In the genomic region with DNA sequence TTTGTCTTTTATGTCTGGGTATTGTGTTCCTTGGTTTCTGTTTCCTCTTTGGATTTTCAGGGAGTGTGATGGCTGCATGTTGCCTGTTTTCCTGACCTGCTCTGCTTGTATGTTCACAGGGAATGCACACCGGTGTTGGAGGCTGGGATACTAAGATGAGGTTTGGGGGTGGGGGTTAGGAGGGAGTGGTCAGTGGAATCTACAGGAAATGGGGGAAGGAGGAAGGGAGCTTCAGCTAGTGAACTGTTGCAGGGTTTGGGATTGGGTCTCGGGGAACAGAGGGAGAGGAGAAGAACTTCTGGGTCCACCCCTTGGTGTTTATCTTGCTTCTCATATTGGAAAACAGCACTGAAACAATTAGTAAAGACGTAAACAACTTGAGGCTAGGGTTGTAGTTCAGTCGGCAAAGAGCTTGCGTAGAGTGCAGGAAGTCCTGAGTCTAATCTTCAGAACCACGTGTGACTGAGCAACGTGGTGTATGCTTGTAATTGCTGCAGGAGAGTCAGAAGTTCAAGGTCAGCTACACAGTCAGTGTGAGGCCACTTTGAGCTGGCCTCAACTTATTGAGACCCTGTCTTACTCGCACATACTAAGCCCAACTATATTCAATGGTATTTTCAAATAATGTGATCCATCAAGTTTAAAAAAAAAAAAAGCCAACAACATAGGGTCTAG, we compare ENCODE assay signal across 21 mouse cellular contexts. TPM values are rescaled to one million over a fixed set of nuclear protein-coding genes. Genes with fewer than 3 reads are reported as not detected.
A peak's percentile ranks its signal among the peaks of the same experiment; 100 is the strongest.
DNase-seq lines count a peak whose midpoint lies in the region; ATAC-seq and TF ChIP-seq lines count a peak whose summit lies in the region.
"Had no signal": no experiment of that assay in that cellular context is flagged by ENCODE, and none has a peak within 500 bp of the region (broad histone marks: within the 10 kb centered on the region; RNA-seq: fewer than 3 reads in every experiment).

No protein-coding gene starts in this region.

- H3K4me2 ChIP-seq in lung, embryonic 15.5 days = no peak overlapping the region
- H3K4me2 ChIP-seq in lung, postnatal 0 days (replicated peaks; ENCODE audit: low read depth, low read length) = no peak overlapping the region
- no peak overlapping the region for H3K4me2 ChIP-seq in liver, embryonic 11.5 days
- H3K4me2 ChIP-seq: hindbrain, embryonic 12.5 days; kidney, embryonic 15.5 days; midbrain, embryonic 13.5 days; neural tube, embryonic 13.5 days had no signal

- no peaks in the 10 kb centered on the region for H3K36me3 ChIP-seq in lung, embryonic 15.5 days
- no peaks in the 10 kb centered on the region for H3K36me3 ChIP-seq in lung, postnatal 0 days (ENCODE audit: insufficient read depth, low read length)
- H3K36me3 ChIP-seq in small intestine, adult 2 months (ENCODE audit: control insufficient read depth, insufficient read depth, low read length) = no peaks in the 10 kb centered on the region
- no peaks in the 10 kb centered on the region for H3K36me3 ChIP-seq in liver, embryonic 11.5 days (ENCODE audit: control insufficient read depth, insufficient read depth, low read length)
- H3K36me3 ChIP-seq: hindbrain, embryonic 12.5 days; kidney, embryonic 15.5 days; limb, embryonic 10.5 days; midbrain, embryonic 13.5 days; neural tube, embryonic 13.5 days had no signal

- no peak overlapping the region for H3K9ac ChIP-seq in lung, embryonic 15.5 days
- no peak overlapping the region for H3K9ac ChIP-seq in lung, postnatal 0 days (replicated peaks; ENCODE audit: low read depth)
- no peak overlapping the region for H3K9ac ChIP-seq in liver, embryonic 11.5 days (ENCODE audit: low read depth, low read length)
- H3K9ac ChIP-seq: hindbrain, embryonic 12.5 days; kidney, embryonic 15.5 days; midbrain, embryonic 13.5 days; neural tube, embryonic 13.5 days had no signal

- WGBS in lung, embryonic 15.5 days = 61% methylated on average over 8 of the region's 8 CpGs
- 65% methylated on average over 8 of the region's 8 CpGs for WGBS in lung, postnatal 0 days
- 47% methylated on average over 8 of the region's 8 CpGs for WGBS in small intestine, adult 2 months
- WGBS in liver, embryonic 11.5 days = 62% methylated on average over 8 of the region's 8 CpGs

- no peak for DNase-seq in lung, postnatal 0 days (ENCODE audit: low spot score)
- peak; percentile 46 for DNase-seq in induced T-regulatory cell, adult 2 months (ENCODE audit: low read depth)
- no peak for DNase-seq in left cerebral cortex, adult 9 months (ENCODE audit: low spot score in 2 of 2)
- no peak for DNase-seq in spleen, adult 12 weeks (ENCODE audit: low spot score)
- DNase-seq in liver, embryonic 11.5 days (ENCODE audit: low spot score) = no peak
- DNase-seq: adrenal gland, adult 8-10 months; cerebellum, adult 2 months; cerebellum, postnatal 25 days; gastrocnemius, adult 2 months; liver; lung, postnatal 10 days had no signal

- no peaks in the 10 kb centered on the region for H3K27me3 ChIP-seq in lung, embryonic 15.5 days
- no peaks in the 10 kb centered on the region for H3K27me3 ChIP-seq in lung, postnatal 0 days (replicated peaks; ENCODE audit: insufficient read depth, low read length)
- no peaks in the 10 kb centered on the region for H3K27me3 ChIP-seq in small intestine, adult 2 months (ENCODE audit: control insufficient read depth, insufficient read depth, low read length)
- H3K27me3 ChIP-seq in liver, embryonic 11.5 days (replicated peaks; ENCODE audit: control insufficient read depth, insufficient read depth, low read length) = no peaks in the 10 kb centered on the region
- H3K27me3 ChIP-seq: hindbrain, embryonic 12.5 days; kidney, embryonic 15.5 days; midbrain, embryonic 13.5 days; neural tube, embryonic 13.5 days had no signal

- no peaks in the 10 kb centered on the region for H3K9me3 ChIP-seq in lung, embryonic 15.5 days
- H3K9me3 ChIP-seq in lung, postnatal 0 days (ENCODE audit: low read length) = no peaks in the 10 kb centered on the region
- H3K9me3 ChIP-seq in liver, embryonic 11.5 days (ENCODE audit: control insufficient read depth, low read length) = no peaks in the 10 kb centered on the region
- H3K9me3 ChIP-seq: hindbrain, embryonic 12.5 days; kidney, embryonic 15.5 days; limb, embryonic 10.5 days; midbrain, embryonic 13.5 days; neural tube, embryonic 13.5 days had no signal

- no peak for ATAC-seq in lung, embryonic 15.5 days (ENCODE audit: borderline replicate concordance, extremely low read depth, low FRiP score, low TSS enrichment)
- no peak for ATAC-seq in lung, postnatal 0 days
- no peak for ATAC-seq in liver, embryonic 11.5 days (replicated peaks; ENCODE audit: low FRiP score)
- ATAC-seq: activated CD4-positive, CD25-positive, alpha-beta regulatory T cell, adult 4 months; forebrain, embryonic 14.5 days; midbrain, embryonic 13.5 days had no signal

- peak overlapping the region; percentile 77; the same call in 1 of the 2 replicates for H3K27ac ChIP-seq in lung, embryonic 15.5 days
- no peak overlapping the region for H3K27ac ChIP-seq in lung, postnatal 0 days (ENCODE audit: low read length)
- H3K27ac ChIP-seq in small intestine, adult 2 months (ENCODE audit: insufficient read depth, low read depth, low read length) = peak overlapping the region; percentile 90; the same call in 1 of the 2 replicates
- H3K27ac ChIP-seq in liver, embryonic 11.5 days (ENCODE audit: low read depth, low read length) = no peak overlapping the region
- H3K27ac ChIP-seq: gastrocnemius, adult 2 months; hindbrain, embryonic 12.5 days; left cerebral cortex, adult 2 months; limb, embryonic 10.5 days; midbrain, embryonic 13.5 days; neural tube, embryonic 13.5 days had no signal

- no peak for TF ChIP-seq CTCF in lung, postnatal 0 days (IDR thresholded peaks at IDR 0.05)
- no peak for TF ChIP-seq CTCF in small intestine, adult 2 months (IDR thresholded peaks at IDR 0.05; ENCODE audit: extremely low read depth, insufficient read length, insufficient replicate concordance, low read depth, low read length)

- H3K4me3 ChIP-seq in lung, embryonic 15.5 days = no peak overlapping the region
- no peak overlapping the region for H3K4me3 ChIP-seq in lung, postnatal 0 days (ENCODE audit: low read depth, low read length)
- H3K4me3 ChIP-seq in small intestine, adult 2 months (ENCODE audit: low read depth, low read length) = no peak overlapping the region
- no peak overlapping the region for H3K4me3 ChIP-seq in liver, embryonic 11.5 days (ENCODE audit: low read depth, low read length)
- H3K4me3 ChIP-seq: gastrocnemius, adult 2 months; hindbrain, embryonic 12.5 days; kidney, embryonic 15.5 days; left cerebral cortex, adult 2 months; limb, embryonic 10.5 days; midbrain, embryonic 13.5 days; neural tube, embryonic 13.5 days had no signal

- no peak for TF ChIP-seq EP300 in lung, postnatal 0 days (IDR thresholded peaks at IDR 0.05)

- TF ChIP-seq POLR2A in small intestine, adult 2 months (IDR thresholded peaks at IDR 0.05; ENCODE audit: low read depth, low read length) = no peak

- no peaks in the 10 kb centered on the region for H3K4me1 ChIP-seq in lung, embryonic 15.5 days
- H3K4me1 ChIP-seq in lung, postnatal 0 days (ENCODE audit: insufficient read depth, low read depth, low read length) = no peaks in the 10 kb centered on the region
- peaks cover 17% of the 10 kb centered on the region; the same call in 1 of the 2 replicates for H3K4me1 ChIP-seq in small intestine, adult 2 months (ENCODE audit: control insufficient read depth, insufficient read depth, insufficient read length, low read length)
- no peaks in the 10 kb centered on the region for H3K4me1 ChIP-seq in liver, embryonic 11.5 days (replicated peaks; ENCODE audit: control insufficient read depth, insufficient read depth, low read length)
- H3K4me1 ChIP-seq: kidney, embryonic 15.5 days; limb, embryonic 10.5 days; midbrain, embryonic 13.5 days; neural tube, embryonic 13.5 days had no signal

RNA-seq across cellular contexts. Expression of gene Atp11b, which starts 34.2 kb away (rescaled TPM):
- 33.2 and 33.6 TPM in 2 replicates for polyA plus RNA-seq in lung, embryonic 15.5 days (2015; fragmentation: Nextera tagmentation; extraction: Ambion mirVana)
- 18.0 and 20.4 TPM in 2 replicates for polyA plus RNA-seq in lung, postnatal 0 days (2015; fragmentation: Nextera tagmentation; extraction: Ambion mirVana)
- 8.7 and 25.9 TPM in 2 replicates for polyA plus RNA-seq in small intestine, adult 2 months (2012; rRNA removed)
- polyA plus RNA-seq in liver, embryonic 11.5 days (2014; fragmentation: Nextera tagmentation; extraction: Ambion mirVana) = 40.1 and 41.6 TPM in 2 replicates

Comparison
In these comparisons a context has a peak if more than half of its experiments do, and no peak if none do; other contexts are left out.
1. H3K27ac ChIP-seq: peak in lung, embryonic 15.5 days (single experiment) and small intestine, adult 2 months (single experiment); none in lung, postnatal 0 days (single experiment) and liver, embryonic 11.5 days (single experiment).